Mouse (Mus musculus) thymus, adult 2 months (tissue): Measurements from ENCODE around the gene Slc39a10. TPM values are rescaled to one million over a fixed set of nuclear protein-coding genes. Genes with fewer than 3 reads are reported as not detected.

ENCODE experiments used
- DNase-seq: peaks from one replicate; pipeline ENCODE4 v3.0.0; 2021
- H3K27ac ChIP-seq: fragments of 200-500 bp; 2 replicates; pipeline ENCODE4 v1.5.1; 2012; ENCODE audit warnings: low read length, control low read depth; ENCODE audit not compliant: control insufficient read depth, insufficient read depth
- H3K27me3 ChIP-seq: fragments of 200-500 bp; 2 replicates; pipeline ENCODE4 v1.6.1; 2012; ENCODE audit warnings: mild to moderate bottlenecking, low read length, moderate library complexity, mixed read lengths; ENCODE audit not compliant: control insufficient read depth, insufficient read depth
- H3K36me3 ChIP-seq: fragments of 200-500 bp; 2 replicates; pipeline ENCODE4 v1.6.1; 2012; ENCODE audit warnings: mild to moderate bottlenecking, low read length, moderate library complexity; ENCODE audit not compliant: control insufficient read depth, insufficient read depth
- H3K4me1 ChIP-seq: fragments of 200-500 bp; replicated peaks from 2 replicates; pipeline ENCODE4 v1.6.1; 2012; ENCODE audit warnings: low read length; ENCODE audit not compliant: control insufficient read depth, insufficient read depth
- H3K4me3 ChIP-seq: fragments of 200-500 bp; 2 replicates; pipeline ENCODE4 v1.5.1; 2012; ENCODE audit warnings: mild to moderate bottlenecking, low read length, control low read depth, moderate library complexity; ENCODE audit not compliant: control insufficient read depth, insufficient read depth
- CTCF ChIP-seq: fragments of 200-500 bp; IDR thresholded peaks from 2 replicates; pipeline ENCODE4 v1.5.1; 2012; ENCODE audit warnings: mild to moderate bottlenecking, control low read depth, low read length, moderate library complexity, borderline replicate concordance; ENCODE audit not compliant: control insufficient read depth, poor library complexity, insufficient read depth; ENCODE audit errors: extremely low read depth
- POLR2A ChIP-seq: fragments of 200-500 bp; IDR thresholded peaks from 2 replicates; pipeline ENCODE4 v1.6.1; 2012; ENCODE audit warnings: mild to moderate bottlenecking, low read length, control low read depth, moderate library complexity; ENCODE audit not compliant: control insufficient read depth, poor library complexity, insufficient read depth; ENCODE audit errors: extremely low read depth
- WGBS: fragments of 180-500 bp; shearing (Covaris S2); methylation state at CpG from one replicate; pipeline ENCODE4 v1.1.7; 2018; 5-methylcytosine and 5-hydroxymethylcytosine counted together
- polyA plus RNA-seq: library from polyadenylated mRNA; depleted of rRNA; stranded (reverse); fragments of >200 nt; gene quantifications from 2 replicates; pipeline ENCODE4 v1.2.3, GENCODE M21; 2012

Gene Slc39a10
- polyA plus RNA-seq, 1 experiment: 9.1 TPM

DNA sequence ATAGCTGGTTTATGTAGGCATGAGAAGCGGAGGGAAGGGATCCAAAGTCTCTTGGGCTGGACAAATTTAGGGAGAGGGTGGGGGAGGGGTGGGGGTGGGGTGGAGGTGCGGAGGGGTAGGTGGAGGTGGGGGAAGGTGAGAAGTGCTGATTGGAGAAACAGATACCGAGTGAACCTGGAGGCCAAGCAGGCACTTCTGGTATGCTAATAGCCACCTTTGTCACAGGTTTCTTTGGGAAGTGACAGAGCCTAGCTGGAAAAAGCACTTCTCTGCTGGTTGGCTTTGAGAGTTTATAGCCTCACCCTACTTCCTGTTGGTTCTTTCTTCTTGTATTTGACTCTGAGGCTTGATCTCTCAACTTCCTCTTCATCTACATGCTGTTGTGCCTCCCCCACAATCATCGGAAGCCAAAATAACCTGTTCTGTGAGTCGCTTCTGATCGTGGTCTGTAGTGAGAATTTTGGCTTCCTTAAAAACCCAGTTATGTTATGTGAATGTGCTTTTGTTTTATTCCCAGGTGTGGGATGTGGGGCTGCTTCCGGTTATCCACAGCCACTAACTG lies 1.7 kb upstream of the Slc39a10 start:
- DNase-seq: peak; percentile 37
- TF ChIP-seq CTCF: no peak
- TF ChIP-seq POLR2A: no peak
- 15% methylated on average over 7 of the region's 7 CpGs for WGBS
- no peaks in the 10 kb centered on the region for H3K27me3 ChIP-seq
- H3K4me3 ChIP-seq: peak overlapping the region; percentile 31; the same call in 1 of the 2 replicates
- H3K27ac ChIP-seq: peak overlapping the region; percentile 96
- H3K36me3 ChIP-seq: no peaks in the 10 kb centered on the region
- peaks cover 9% of the 10 kb centered on the region for H3K4me1 ChIP-seq

DNA sequence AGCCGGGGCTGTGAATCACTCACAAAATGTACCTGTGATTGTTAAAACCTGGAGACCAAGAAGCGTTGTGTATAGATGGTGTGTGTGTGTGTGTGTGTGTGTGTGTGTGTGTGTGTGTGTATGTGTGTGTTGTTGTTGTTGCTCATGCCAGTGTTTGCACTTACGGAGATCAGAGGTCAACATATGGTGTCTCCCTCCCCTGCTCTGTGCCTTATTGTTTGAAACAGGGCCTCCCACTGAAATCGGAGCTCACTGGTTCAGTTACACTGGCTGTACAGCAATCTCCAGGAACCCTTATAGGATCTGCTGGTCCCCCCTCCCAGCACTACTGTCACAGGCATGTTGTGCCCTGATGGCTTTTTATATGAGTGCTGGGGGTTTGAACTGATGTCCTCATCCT lies 3.9 kb downstream of the Slc39a10 start:
- Histone ChIP-seq H3K36me3 (no peaks in the 10 kb centered on the region), H3K4me1 (no peaks in the 10 kb centered on the region; the same call in 1 of the 2 replicates), H3K27ac (no peak overlapping the region), H3K27me3 (no peaks in the 10 kb centered on the region), H3K4me3 (no peak overlapping the region)
- no peak for DNase-seq
- no peak for TF ChIP-seq CTCF
- TF ChIP-seq POLR2A: no peak
- WGBS: 96% methylated on average over 4 of the region's 4 CpGs

DNA sequence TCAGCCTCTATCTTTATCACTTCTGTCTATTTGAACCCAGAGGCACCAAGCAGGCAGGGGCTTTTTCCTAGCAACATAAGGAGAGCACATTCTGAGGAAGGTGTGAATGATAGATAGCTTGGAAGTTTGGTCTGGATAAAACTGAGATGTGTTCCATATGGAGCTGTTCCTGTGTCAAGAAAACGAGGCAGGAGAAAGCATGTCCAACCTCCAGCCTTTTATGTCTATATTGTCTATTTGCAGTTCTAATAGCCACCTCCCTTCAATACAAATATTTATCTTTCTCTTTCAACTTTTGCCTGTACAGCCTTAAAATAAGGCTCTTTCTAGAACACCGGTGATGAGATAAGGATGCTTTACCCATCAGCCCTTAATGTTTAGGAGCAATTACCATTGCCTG lies 4.3 kb downstream of the Slc39a10 start:
- no peaks in the 10 kb centered on the region for H3K4me1 ChIP-seq
- H3K4me3 ChIP-seq: no peak overlapping the region
- H3K27me3 ChIP-seq: no peaks in the 10 kb centered on the region
- TF ChIP-seq CTCF (no peak), POLR2A (no peak)
- no peaks in the 10 kb centered on the region for H3K36me3 ChIP-seq
- DNase-seq: no peak
- H3K27ac ChIP-seq: no peak overlapping the region
- WGBS: 86% methylated on average over 2 of the region's 2 CpGs

DNA sequence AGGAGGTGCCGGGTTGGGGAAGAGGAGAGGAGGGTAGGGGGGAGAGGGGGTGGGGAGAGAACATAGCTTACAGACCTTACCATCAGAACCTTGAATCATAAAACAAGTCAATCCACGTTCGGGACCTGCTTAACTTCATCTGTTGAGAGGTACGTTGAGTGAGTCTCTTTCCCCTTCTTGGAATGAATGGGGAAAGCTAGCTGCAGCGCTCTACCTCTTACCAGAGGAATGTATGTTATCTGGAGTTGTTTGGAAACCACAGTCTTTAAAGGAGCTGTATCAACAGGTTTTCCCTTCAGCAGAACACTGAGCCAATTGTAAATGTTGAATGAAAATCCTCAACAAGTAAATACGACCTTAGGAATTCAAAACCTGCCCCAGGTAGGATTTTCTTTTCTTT lies 4.7 kb downstream of the Slc39a10 start:
- WGBS: 89% methylated on average over 6 of the region's 6 CpGs

DNA sequence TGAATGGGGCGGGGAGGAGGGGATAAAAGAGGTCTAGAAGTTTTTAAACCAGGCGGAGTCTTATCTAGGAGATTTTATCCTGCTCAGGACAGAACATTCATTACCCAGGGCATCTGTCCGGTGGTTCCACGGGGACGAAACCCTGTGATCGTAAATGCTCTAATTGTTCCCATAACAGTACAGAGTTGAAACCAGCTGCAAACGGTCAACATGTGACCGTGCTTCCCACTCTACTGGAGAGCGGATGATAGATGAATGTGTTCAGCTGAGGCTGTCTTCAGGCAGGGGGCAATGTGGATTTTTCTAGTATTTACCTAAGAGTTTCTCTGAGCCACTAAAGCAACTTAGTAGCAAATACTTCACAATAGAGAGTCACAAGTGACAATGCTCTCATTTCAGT lies 6.6 kb downstream of the Slc39a10 start:
- TF ChIP-seq POLR2A: no peak
- TF ChIP-seq CTCF: no peak
- Histone ChIP-seq H3K36me3 (no peaks in the 10 kb centered on the region), H3K4me1 (no peaks in the 10 kb centered on the region), H3K27ac (no peak overlapping the region), H3K27me3 (no peaks in the 10 kb centered on the region), H3K4me3 (no peak overlapping the region)
- no peak for DNase-seq
- WGBS: 97% methylated on average over 9 of the region's 9 CpGs

More for the DNA sequence above, 4.7 kb downstream of the Slc39a10 start:
- Histone ChIP-seq H3K27ac (no peak overlapping the region), H3K4me1 (no peaks in the 10 kb centered on the region), H3K27me3 (no peaks in the 10 kb centered on the region), H3K36me3 (no peaks in the 10 kb centered on the region), H3K4me3 (no peak overlapping the region)
- TF ChIP-seq CTCF: no peak
- no peak for TF ChIP-seq POLR2A
- DNase-seq: no peak

GRCm38 (mm10) chr1:46885231-46885630 lies 7.4 kb downstream of the Slc39a10 start:
- DNase-seq: no peak
- Histone ChIP-seq H3K4me3 (no peak overlapping the region), H3K4me1 (no peaks in the 10 kb centered on the region), H3K36me3 (no peaks in the 10 kb centered on the region), H3K27me3 (no peaks in the 10 kb centered on the region), H3K27ac (no peak overlapping the region)
- TF ChIP-seq POLR2A (no peak), CTCF (no peak)
- WGBS: 77% methylated on average over 3 of the region's 3 CpGs

- H3K27ac ChIP-seq: no peak overlapping the region
- H3K4me3 ChIP-seq: no peak overlapping the region
- H3K4me1 ChIP-seq: no peaks in the 10 kb centered on the region
- no peaks in the 10 kb centered on the region for H3K27me3 ChIP-seq
- TF ChIP-seq POLR2A: no peak
- TF ChIP-seq CTCF: no peak
- no peak for DNase-seq
- no peaks in the 10 kb centered on the region for H3K36me3 ChIP-seq
Measured at GRCm38 (mm10) chr1:46879951-46880350, 12.7 kb downstream of the Slc39a10 start.
